In genomic region chr3:27067206-27067605, GRCm38 (mm10) we compare ENCODE assay signal across 12 mouse cellular contexts.
DNase-seq lines count a peak whose midpoint lies in the region; ATAC-seq and TF ChIP-seq lines count a peak whose summit lies in the region.
"Had no signal": no experiment of that assay in that cellular context is flagged by ENCODE, and none has a peak within 500 bp of the region (broad histone marks: within the 10 kb centered on the region; RNA-seq: fewer than 3 reads in every experiment).

No protein-coding gene starts in this region.

- no peak overlapping the region for H3K4me2 ChIP-seq in lung, postnatal 0 days (replicated peaks; ENCODE audit: low read depth, low read length)
- H3K4me2 ChIP-seq: embryonic facial prominence, embryonic 12.5 days had no signal

- intact Hi-C loops in left cerebral cortex, postnatal 36 days (cut with DNase I) = no loop called here

- H3K9ac ChIP-seq in lung, postnatal 0 days (replicated peaks; ENCODE audit: low read depth) = no peak overlapping the region
- H3K9ac ChIP-seq: embryonic facial prominence, embryonic 12.5 days had no signal

- H3K27me3 ChIP-seq in lung, postnatal 0 days (replicated peaks; ENCODE audit: insufficient read depth, low read length) = no peaks in the 10 kb centered on the region
- H3K27me3 ChIP-seq: embryonic facial prominence, embryonic 12.5 days had no signal

- H3K27ac ChIP-seq in lung, postnatal 0 days (ENCODE audit: low read length) = no peak overlapping the region
- H3K27ac ChIP-seq: embryonic facial prominence, embryonic 12.5 days; hindbrain, embryonic 10.5 days; macrophage had no signal

- ATAC-seq in lung, postnatal 0 days = no peak

- no peaks in the 10 kb centered on the region for H3K9me3 ChIP-seq in lung, postnatal 0 days (ENCODE audit: low read length)
- H3K9me3 ChIP-seq: embryonic facial prominence, embryonic 12.5 days; hindbrain, embryonic 10.5 days had no signal

- H3K4me1 ChIP-seq in lung, postnatal 0 days (ENCODE audit: insufficient read depth, low read depth, low read length) = no peaks in the 10 kb centered on the region
- H3K4me1 ChIP-seq: embryonic facial prominence, embryonic 12.5 days; hindbrain, embryonic 10.5 days had no signal

- peak; percentile 6 for DNase-seq in gastrocnemius, adult 18-20 months (ENCODE audit: low spot score)
- no peak for DNase-seq in gastrocnemius, postnatal 10 days
- DNase-seq in lung, postnatal 0 days (ENCODE audit: low spot score) = peak; percentile 5
- DNase-seq in lung, postnatal 4 days = no peak
- peak; percentile 16 for DNase-seq in c-Kit-negative CD71-positive TER-119-positive erythroid progenitor cells, embryonic 14.5 days (ENCODE audit: low read depth, low spot score)
- DNase-seq in retina, postnatal 1 day = peak; percentile 52
- no peak for DNase-seq in urinary bladder, postnatal 10 days (ENCODE audit: low spot score)
- no peak for DNase-seq in left cerebral cortex, postnatal 36 days (ENCODE audit: low spot score in 2 of 2)
- DNase-seq: gastrocnemius, postnatal 25 days had no signal

- H3K4me3 ChIP-seq in lung, postnatal 0 days (ENCODE audit: low read depth, low read length) = no peak overlapping the region
- H3K4me3 ChIP-seq: embryonic facial prominence, embryonic 12.5 days; hindbrain, embryonic 10.5 days had no signal

- TF ChIP-seq EP300 in lung, postnatal 0 days (IDR thresholded peaks at IDR 0.05) = no peak

- H3K36me3 ChIP-seq in lung, postnatal 0 days (ENCODE audit: insufficient read depth, low read length) = no peaks in the 10 kb centered on the region
- H3K36me3 ChIP-seq: embryonic facial prominence, embryonic 12.5 days; hindbrain, embryonic 10.5 days had no signal

- peak; percentile 53 for TF ChIP-seq CTCF in lung, postnatal 0 days (IDR thresholded peaks at IDR 0.05)

Comparison
In these comparisons a context has a peak if more than half of its experiments do, and no peak if none do; other contexts are left out.
1. DNase-seq: peak in gastrocnemius, adult 18-20 months (single experiment), lung, postnatal 0 days (single experiment), c-Kit-negative CD71-positive TER-119-positive erythroid progenitor cells, embryonic 14.5 days (single experiment) and retina, postnatal 1 day (single experiment); none in gastrocnemius, postnatal 10 days (single experiment), lung, postnatal 4 days (0 of 2), urinary bladder, postnatal 10 days (single experiment) and left cerebral cortex, postnatal 36 days (0 of 2).